Mouse (Mus musculus): Measurements from ENCODE around the gene Hdac7. TPM values are rescaled to one million over a fixed set of nuclear protein-coding genes. Genes with fewer than 3 reads are reported as not detected.

Gene Hdac7
- polyA plus RNA-seq, 1 experiment, result 14.4 TPM

- no peak overlapping the region for H3K27ac ChIP-seq (ENCODE audit: insufficient read depth, low read length)
These were observed 12.2 kb downstream of the Hdac7 start for GRCm38 (mm10) chr15:97831987-97832640.

GRCm38 (mm10) chr15:97831242-97831986, 12.9 kb downstream of the Hdac7 start:
- Histone ChIP-seq H3K4me3 (ENCODE audit: low read depth, low read length) (peak overlapping the region; percentile 69), H3K36me3 (ENCODE audit: control insufficient read depth, insufficient read depth, low read length, poor library complexity, severe bottlenecking) (no peaks in the 10 kb centered on the region), H3K27me3 (ENCODE audit: control insufficient read depth, insufficient read depth, low read length, poor library complexity, severe bottlenecking) (peaks cover 6% of the 10 kb centered on the region; the same call in 1 of the 2 replicates), H3K9ac (ENCODE audit: low read depth, poor library complexity, severe bottlenecking) (peak overlapping the region; percentile 84), H3K4me1 (ENCODE audit: control insufficient read depth, insufficient read depth, low read length) (no peaks in the 10 kb centered on the region), H3K27ac (ENCODE audit: insufficient read depth, low read length) (no peak overlapping the region), H3K9me3 (replicated peaks; ENCODE audit: control insufficient read depth, insufficient read depth, low read length, poor library complexity, severe bottlenecking) (no peaks in the 10 kb centered on the region)
- TF ChIP-seq EP300 (IDR thresholded peaks at IDR 0.05; ENCODE audit: insufficient read depth, low read depth, low read length) (no peak), POLR2A (IDR thresholded peaks at IDR 0.05; ENCODE audit: insufficient read depth, low read length) (no peak), CTCF (IDR thresholded peaks at IDR 0.05; ENCODE audit: low read depth, low read length) (no peak)

More at GRCm38 (mm10) chr15:97831987-97832640, 12.2 kb downstream of the Hdac7 start:
- H3K9ac ChIP-seq (ENCODE audit: low read depth, poor library complexity, severe bottlenecking), result peak overlapping the region; percentile 84
- H3K4me1 ChIP-seq (ENCODE audit: control insufficient read depth, insufficient read depth, low read length), result no peaks in the 10 kb centered on the region
- no peaks in the 10 kb centered on the region for H3K9me3 ChIP-seq (replicated peaks; ENCODE audit: control insufficient read depth, insufficient read depth, low read length, poor library complexity, severe bottlenecking)
- H3K36me3 ChIP-seq (ENCODE audit: control insufficient read depth, insufficient read depth, low read length, poor library complexity, severe bottlenecking), result no peaks in the 10 kb centered on the region
- H3K27me3 ChIP-seq (ENCODE audit: control insufficient read depth, insufficient read depth, low read length, poor library complexity, severe bottlenecking), result peaks cover 6% of the 10 kb centered on the region; the same call in 1 of the 2 replicates
- no peak for TF ChIP-seq CTCF (IDR thresholded peaks at IDR 0.05; ENCODE audit: low read depth, low read length)
- no peak for TF ChIP-seq EP300 (IDR thresholded peaks at IDR 0.05; ENCODE audit: insufficient read depth, low read depth, low read length)
- TF ChIP-seq POLR2A (IDR thresholded peaks at IDR 0.05; ENCODE audit: insufficient read depth, low read length), result no peak
- H3K4me3 ChIP-seq (ENCODE audit: low read depth, low read length), result peak overlapping the region; percentile 69

GRCm38 (mm10) chr15:97830788-97831241, 13.5 kb downstream of the Hdac7 start:
- TF ChIP-seq POLR2A (IDR thresholded peaks at IDR 0.05; ENCODE audit: insufficient read depth, low read length), result no peak
- TF ChIP-seq CTCF (IDR thresholded peaks at IDR 0.05; ENCODE audit: low read depth, low read length), result no peak
- TF ChIP-seq EP300 (IDR thresholded peaks at IDR 0.05; ENCODE audit: insufficient read depth, low read depth, low read length), result no peak
- Histone ChIP-seq H3K27ac (ENCODE audit: insufficient read depth, low read length) (no peak overlapping the region), H3K9ac (ENCODE audit: low read depth, poor library complexity, severe bottlenecking) (peak overlapping the region; percentile 84), H3K4me3 (ENCODE audit: low read depth, low read length) (peak overlapping the region; percentile 69), H3K9me3 (replicated peaks; ENCODE audit: control insufficient read depth, insufficient read depth, low read length, poor library complexity, severe bottlenecking) (no peaks in the 10 kb centered on the region), H3K27me3 (ENCODE audit: control insufficient read depth, insufficient read depth, low read length, poor library complexity, severe bottlenecking) (peaks cover 6% of the 10 kb centered on the region; the same call in 1 of the 2 replicates), H3K36me3 (ENCODE audit: control insufficient read depth, insufficient read depth, low read length, poor library complexity, severe bottlenecking) (no peaks in the 10 kb centered on the region), H3K4me1 (ENCODE audit: control insufficient read depth, insufficient read depth, low read length) (no peaks in the 10 kb centered on the region)

- Histone ChIP-seq H3K4me3 (ENCODE audit: low read depth, low read length) (peak overlapping the region; percentile 69), H3K36me3 (ENCODE audit: control insufficient read depth, insufficient read depth, low read length, poor library complexity, severe bottlenecking) (no peaks in the 10 kb centered on the region), H3K27ac (ENCODE audit: insufficient read depth, low read length) (no peak overlapping the region), H3K4me1 (ENCODE audit: control insufficient read depth, insufficient read depth, low read length) (no peaks in the 10 kb centered on the region), H3K27me3 (ENCODE audit: control insufficient read depth, insufficient read depth, low read length, poor library complexity, severe bottlenecking) (peaks cover 6% of the 10 kb centered on the region; the same call in 1 of the 2 replicates), H3K9me3 (replicated peaks; ENCODE audit: control insufficient read depth, insufficient read depth, low read length, poor library complexity, severe bottlenecking) (no peaks in the 10 kb centered on the region), H3K9ac (ENCODE audit: low read depth, poor library complexity, severe bottlenecking) (peak overlapping the region; percentile 84)
- no peak for TF ChIP-seq POLR2A (IDR thresholded peaks at IDR 0.05; ENCODE audit: insufficient read depth, low read length)
- no peak for TF ChIP-seq EP300 (IDR thresholded peaks at IDR 0.05; ENCODE audit: insufficient read depth, low read depth, low read length)
- TF ChIP-seq CTCF (IDR thresholded peaks at IDR 0.05; ENCODE audit: low read depth, low read length), result no peak
These were observed 14.0 kb downstream of the Hdac7 start for GRCm38 (mm10) chr15:97830253-97830787.

- Histone ChIP-seq H3K9ac (ENCODE audit: low read depth, poor library complexity, severe bottlenecking) (no peak overlapping the region), H3K27me3 (ENCODE audit: control insufficient read depth, insufficient read depth, low read length, poor library complexity, severe bottlenecking) (peaks cover 6% of the 10 kb centered on the region; the same call in 1 of the 2 replicates), H3K9me3 (replicated peaks; ENCODE audit: control insufficient read depth, insufficient read depth, low read length, poor library complexity, severe bottlenecking) (no peaks in the 10 kb centered on the region), H3K36me3 (ENCODE audit: control insufficient read depth, insufficient read depth, low read length, poor library complexity, severe bottlenecking) (no peaks in the 10 kb centered on the region), H3K27ac (ENCODE audit: insufficient read depth, low read length) (no peak overlapping the region), H3K4me1 (ENCODE audit: control insufficient read depth, insufficient read depth, low read length) (no peaks in the 10 kb centered on the region), H3K4me3 (ENCODE audit: low read depth, low read length) (no peak overlapping the region)
- TF ChIP-seq EP300 (IDR thresholded peaks at IDR 0.05; ENCODE audit: insufficient read depth, low read depth, low read length) (no peak), CTCF (IDR thresholded peaks at IDR 0.05; ENCODE audit: low read depth, low read length) (no peak), POLR2A (IDR thresholded peaks at IDR 0.05; ENCODE audit: insufficient read depth, low read length) (no peak)
These were observed 14.9 kb downstream of the Hdac7 start for GRCm38 (mm10) chr15:97829432-97829831.
